Mouse (Mus musculus) layer of hippocampus, adult 9-11 months (tissue): ENCODE data around the gene Pip4k2a.
A peak's percentile ranks its signal among the peaks of the same experiment; 100 is the strongest.
"Not testable (repeated sequence)": the region's sequence is repeated elsewhere in the genome, so short reads cannot be mapped to it uniquely, and the experiment has no call there.

ENCODE experiments used
- DNase-seq: peaks from one replicate; pipeline ENCODE4 v3.0.0; 2022

Gene Pip4k2a

GRCm38 (mm10) chr2:18921570-18922180 is 76.3 kb downstream of the Pip4k2a start:
- DNase-seq, result no peak

- no peak for DNase-seq
Observed at GRCm38 (mm10) chr2:18920461-18920877, 77.5 kb downstream of the Pip4k2a start.

GRCm38 (mm10) chr2:18919797-18920354 is 78.0 kb downstream of the Pip4k2a start:
- DNase-seq, result no peak

GRCm38 (mm10) chr2:18917838-18918237 is 80.1 kb downstream of the Pip4k2a start:
- no peak for DNase-seq

GRCm38 (mm10) chr2:18917380-18917750 is 80.6 kb downstream of the Pip4k2a start:
- no peak for DNase-seq

- DNase-seq, result no peak
Observed at GRCm38 (mm10) chr2:18916615-18917379, 81.1 kb downstream of the Pip4k2a start.

GRCm38 (mm10) chr2:18916042-18916407 is 81.9 kb downstream of the Pip4k2a start:
- DNase-seq, result no peak

GRCm38 (mm10) chr2:18915372-18916041 is 82.4 kb downstream of the Pip4k2a start:
- no peak for DNase-seq

GRCm38 (mm10) chr2:18914750-18915149 is 83.2 kb downstream of the Pip4k2a start:
- no peak for DNase-seq

- DNase-seq, result no peak
Observed at GRCm38 (mm10) chr2:18913642-18914041, 84.3 kb downstream of the Pip4k2a start.

- no peak for DNase-seq
Observed at GRCm38 (mm10) chr2:18911251-18911934, 86.5 kb downstream of the Pip4k2a start.

- DNase-seq, result no peak
Observed at GRCm38 (mm10) chr2:18910209-18910608, 87.7 kb downstream of the Pip4k2a start.

GRCm38 (mm10) chr2:18909713-18910112 is 88.2 kb downstream of the Pip4k2a start:
- no peak for DNase-seq

- DNase-seq, result no peak
Observed at GRCm38 (mm10) chr2:18907269-18907668, 90.7 kb downstream of the Pip4k2a start.

GRCm38 (mm10) chr2:18906421-18907084 is 91.4 kb downstream of the Pip4k2a start:
- DNase-seq, result peak; percentile 55

GRCm38 (mm10) chr2:18903301-18904068 is 94.4 kb downstream of the Pip4k2a start:
- no peak for DNase-seq

GRCm38 (mm10) chr2:18901133-18901532 is 96.8 kb downstream of the Pip4k2a start:
- DNase-seq, result no peak

- no peak for DNase-seq
Observed at GRCm38 (mm10) chr2:18900635-18901034, 97.3 kb downstream of the Pip4k2a start.

GRCm38 (mm10) chr2:18897742-18898256 is 100.1 kb downstream of the Pip4k2a start:
- peak; percentile 60 for DNase-seq

GRCm38 (mm10) chr2:18896015-18896414 is 101.9 kb downstream of the Pip4k2a start:
- DNase-seq, result no peak

- not testable (repeated sequence) for DNase-seq
Observed at GRCm38 (mm10) chr2:18893336-18893735, 104.6 kb downstream of the Pip4k2a start.
